Mouse (Mus musculus) heart, embryonic 12.5 days (tissue): ENCODE measurements at regions not wholly inside any gene's neighbourhood (a gene's known extent, or its start where the extent isn't known, plus 50 kb on each side); places are given as distances from the start of the nearest gene placed in this dataset.

Experiments
- ATAC-seq: fragments of 200-750 bp; cut with Nextera tagmentation; 2 replicates; pipeline ENCODE4 v1.8.0; 2017; ENCODE audit warnings: moderate TSS enrichment, moderate library complexity; ENCODE audit not compliant: insufficient number of reproducible peaks, low FRiP score
- H3K27ac ChIP-seq: fragments of 300-500 bp; sonication (generic); 2 replicates; pipeline ENCODE4 v1.5.1; 2016; ENCODE audit warnings: mild to moderate bottlenecking, moderate library complexity; ENCODE audit not compliant: poor library complexity, severe bottlenecking
- H3K27me3 ChIP-seq: fragments of 300-500 bp; sonication (generic); replicated peaks from 2 replicates; pipeline ENCODE4 v1.6.1; 2016; ENCODE audit warnings: mild to moderate bottlenecking, moderate library complexity
- H3K36me3 ChIP-seq: fragments of 300-500 bp; sonication (generic); 2 replicates; pipeline ENCODE4 v1.6.1; 2016; ENCODE audit warnings: mild to moderate bottlenecking, moderate library complexity
- H3K4me1 ChIP-seq: fragments of 300-500 bp; sonication (generic); replicated peaks from 2 replicates; pipeline ENCODE4 v1.6.1; 2016; ENCODE audit warnings: mild to moderate bottlenecking
- H3K4me2 ChIP-seq: fragments of 300-500 bp; sonication (generic); 2 replicates; pipeline ENCODE4 v1.6.1; 2016; ENCODE audit warnings: mild to moderate bottlenecking, moderate library complexity
- H3K4me3 ChIP-seq: fragments of 300-500 bp; sonication (generic); 2 replicates; pipeline ENCODE4 v1.5.1; 2016; ENCODE audit warnings: mild to moderate bottlenecking
- H3K9ac ChIP-seq: fragments of 300-500 bp; sonication (generic); 2 replicates; pipeline ENCODE4 v1.6.1; 2016; ENCODE audit warnings: mild to moderate bottlenecking, moderate library complexity
- H3K9me3 ChIP-seq: fragments of 300-500 bp; sonication (generic); replicated peaks from 2 replicates; pipeline ENCODE4 v1.6.1; 2016; ENCODE audit warnings: mild to moderate bottlenecking, moderate library complexity
- WGBS: fragments of 180-500 bp; shearing (Covaris S2); methylation state at CpG from one replicate; pipeline ENCODE4 v1.1.7; 2016; 5-methylcytosine and 5-hydroxymethylcytosine counted together

- no peak for ATAC-seq
- no peak overlapping the region for H3K27ac ChIP-seq
- no peaks in the 10 kb centered on the region for H3K27me3 ChIP-seq
- 0 out of 2 replicates have a peak, but pooled peaks cover 4% of the 10 kb centered on the region for H3K9me3 ChIP-seq
- H3K36me3 ChIP-seq = no peaks in the 10 kb centered on the region
- no peak overlapping the region for H3K4me3 ChIP-seq
- H3K4me2 ChIP-seq = no peak overlapping the region
- no peak overlapping the region for H3K9ac ChIP-seq
- no peaks in the 10 kb centered on the region for H3K4me1 ChIP-seq
Observed at GRCm38 (mm10) chr1:76336011-76336410, 789.9 kb downstream of the Slc4a3 start.

- H3K36me3 ChIP-seq = no peaks in the 10 kb centered on the region
- WGBS = 84% methylated on average over 8 of the region's 8 CpGs
- no peak for ATAC-seq
- no peaks in the 10 kb centered on the region for H3K9me3 ChIP-seq
- H3K27me3 ChIP-seq = no peaks in the 10 kb centered on the region
- no peak overlapping the region for H3K4me3 ChIP-seq
- no peak overlapping the region for H3K4me2 ChIP-seq
- no peaks in the 10 kb centered on the region for H3K4me1 ChIP-seq
- no peak overlapping the region for H3K27ac ChIP-seq
- H3K9ac ChIP-seq = no peak overlapping the region
Observed at GRCm38 (mm10) chr1:76362106-76362505, 816.0 kb downstream of the Slc4a3 start.

DNA sequence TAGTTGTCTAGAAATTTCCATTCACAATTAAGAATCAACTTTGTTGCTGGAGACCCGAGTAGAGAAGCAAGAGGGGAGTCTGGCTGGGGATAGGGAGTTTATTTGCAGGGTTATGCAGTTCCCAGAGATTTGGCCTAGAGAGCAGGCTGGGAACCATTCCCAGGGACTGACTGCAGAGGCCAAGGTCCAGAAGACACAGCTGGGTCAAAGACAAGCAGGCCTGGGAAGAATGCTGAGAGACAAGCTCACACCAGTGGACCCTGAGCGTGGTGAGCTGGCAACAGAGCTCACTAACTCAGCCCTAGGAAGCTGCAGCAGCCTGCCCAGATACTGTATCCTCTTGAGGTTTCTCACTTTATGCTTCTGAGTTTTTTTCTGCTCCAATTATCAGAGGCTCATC, 827.9 kb downstream of the Slc4a3 start:
- H3K4me3 ChIP-seq = no peak overlapping the region
- no peaks in the 10 kb centered on the region for H3K27me3 ChIP-seq
- H3K9me3 ChIP-seq = no peaks in the 10 kb centered on the region
- H3K36me3 ChIP-seq = no peaks in the 10 kb centered on the region
- no peaks in the 10 kb centered on the region for H3K4me1 ChIP-seq
- H3K4me2 ChIP-seq = no peak overlapping the region
- H3K27ac ChIP-seq = no peak overlapping the region
- no peak overlapping the region for H3K9ac ChIP-seq
- ATAC-seq = no peak
- 64% methylated on average over 2 of the region's 2 CpGs for WGBS

DNA sequence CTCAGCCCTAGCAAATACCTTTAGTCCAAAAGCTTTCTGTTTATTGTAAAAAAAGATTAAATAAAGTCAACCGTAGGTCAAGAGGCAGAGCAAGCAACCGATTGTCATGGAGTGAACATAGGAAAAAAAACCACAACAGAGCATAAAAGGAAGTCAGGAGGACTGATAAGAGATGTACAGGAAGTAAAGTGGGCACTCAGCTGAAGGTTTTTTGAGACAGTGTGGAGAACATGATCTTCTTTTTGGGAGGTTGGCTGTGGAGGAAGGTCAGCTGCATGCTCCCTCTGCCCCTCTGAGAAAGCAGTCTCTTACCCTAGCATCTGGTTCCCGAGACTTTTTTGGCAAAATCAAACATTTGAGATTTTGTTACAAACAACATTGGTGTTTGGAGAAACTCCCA, 832.1 kb downstream of the Slc4a3 start:
- Histone ChIP-seq H3K4me2 (no peak overlapping the region), H3K9me3 (no peaks in the 10 kb centered on the region), H3K4me1 (no peaks in the 10 kb centered on the region), H3K4me3 (no peak overlapping the region), H3K27ac (no peak overlapping the region), H3K9ac (no peak overlapping the region), H3K36me3 (no peaks in the 10 kb centered on the region), H3K27me3 (no peaks in the 10 kb centered on the region)
- no peak for ATAC-seq
- WGBS = 54% methylated on average over 3 of the region's 3 CpGs

DNA sequence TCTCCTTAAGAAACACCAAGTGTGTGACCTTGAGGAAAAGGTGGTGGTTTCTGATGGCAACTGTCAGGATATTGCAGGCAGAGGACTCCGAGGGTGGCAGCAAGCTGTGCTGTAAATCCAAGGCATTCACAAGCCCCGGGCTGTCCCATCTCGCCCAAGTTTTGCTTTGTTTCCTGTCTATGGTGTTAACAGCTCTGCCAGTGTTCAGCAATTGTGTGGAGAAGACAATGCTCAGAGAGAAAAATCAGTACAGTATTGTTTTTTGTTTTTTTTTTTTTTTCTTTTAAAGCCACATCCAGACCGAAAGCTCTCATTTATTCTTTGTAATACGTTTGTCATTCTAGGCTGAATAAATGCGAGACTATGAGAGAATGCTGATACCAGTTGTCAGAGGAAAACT, 846.5 kb downstream of the Slc4a3 start:
- no peak overlapping the region for H3K27ac ChIP-seq
- WGBS = 52% methylated on average over 6 of the region's 6 CpGs
- H3K9ac ChIP-seq = no peak overlapping the region
- no peak overlapping the region for H3K4me2 ChIP-seq
- H3K9me3 ChIP-seq = no peaks in the 10 kb centered on the region
- H3K4me3 ChIP-seq = no peak overlapping the region
- no peak for ATAC-seq
- H3K4me1 ChIP-seq = peaks cover 8% of the 10 kb centered on the region; the same call in 1 of the 2 replicates
- H3K27me3 ChIP-seq = no peaks in the 10 kb centered on the region
- H3K36me3 ChIP-seq = no peaks in the 10 kb centered on the region

DNA sequence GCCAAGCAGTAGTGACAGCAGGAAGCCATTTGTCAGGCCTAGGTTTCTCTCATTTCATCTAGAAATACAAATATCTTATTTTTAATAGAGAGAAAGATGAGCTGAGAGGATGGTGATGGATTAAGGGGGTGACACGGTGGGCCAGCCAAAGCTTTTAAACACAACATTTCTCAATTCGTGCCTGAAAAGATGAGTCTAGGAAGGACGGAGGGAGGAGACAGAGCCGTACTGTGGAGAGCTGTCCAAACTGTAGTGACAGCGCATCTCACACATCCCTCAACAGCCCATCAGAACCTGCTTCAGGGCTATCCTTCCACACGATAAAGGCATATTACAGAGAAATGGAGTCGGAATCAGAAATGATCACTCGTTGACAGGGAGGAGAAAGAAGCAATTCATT, 848.0 kb downstream of the Slc4a3 start:
- Histone ChIP-seq H3K4me1 (peaks cover 8% of the 10 kb centered on the region; the same call in 1 of the 2 replicates), H3K36me3 (no peaks in the 10 kb centered on the region), H3K4me2 (no peak overlapping the region), H3K9ac (no peak overlapping the region), H3K27me3 (no peaks in the 10 kb centered on the region), H3K27ac (no peak overlapping the region), H3K9me3 (no peaks in the 10 kb centered on the region), H3K4me3 (no peak overlapping the region)
- 72% methylated on average over 8 of the region's 8 CpGs for WGBS
- ATAC-seq = no peak

GRCm38 (mm10) chr1:76402854-76403253, 856.8 kb downstream of the Slc4a3 start:
- H3K27me3 ChIP-seq = no peaks in the 10 kb centered on the region
- no peaks in the 10 kb centered on the region for H3K36me3 ChIP-seq
- no peaks in the 10 kb centered on the region for H3K9me3 ChIP-seq
- no peak overlapping the region for H3K27ac ChIP-seq
- no peak overlapping the region for H3K4me3 ChIP-seq
- no peak overlapping the region for H3K4me2 ChIP-seq
- no peaks in the 10 kb centered on the region for H3K4me1 ChIP-seq
- ATAC-seq = no peak
- H3K9ac ChIP-seq = no peak overlapping the region
- 63% methylated on average over 2 of the region's 2 CpGs for WGBS

DNA sequence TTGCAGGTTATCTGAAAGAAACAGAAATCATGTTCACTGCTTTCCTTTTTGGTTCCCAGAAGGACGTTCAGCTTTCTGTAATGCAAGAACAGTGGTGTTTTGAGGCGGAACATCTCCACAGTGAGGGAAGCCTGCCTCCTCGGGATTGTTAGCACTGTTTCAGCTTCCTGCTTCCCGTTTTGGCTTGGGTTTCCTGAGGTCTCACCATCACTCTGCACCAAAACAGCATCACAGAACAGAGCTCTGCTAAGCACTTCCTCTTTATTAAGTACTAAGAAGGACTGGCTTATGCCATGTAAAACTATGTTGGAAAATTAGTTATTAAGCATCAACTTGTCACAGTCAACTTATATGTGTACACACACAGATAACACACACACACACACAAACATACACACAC, 857.9 kb downstream of the Slc4a3 start:
- 58% methylated on average over 4 of the region's 4 CpGs for WGBS
- H3K4me3 ChIP-seq = no peak overlapping the region
- H3K27me3 ChIP-seq = no peaks in the 10 kb centered on the region
- ATAC-seq = no peak
- no peak overlapping the region for H3K4me2 ChIP-seq
- no peaks in the 10 kb centered on the region for H3K36me3 ChIP-seq
- no peaks in the 10 kb centered on the region for H3K4me1 ChIP-seq
- no peaks in the 10 kb centered on the region for H3K9me3 ChIP-seq
- H3K9ac ChIP-seq = no peak overlapping the region
- H3K27ac ChIP-seq = no peak overlapping the region

DNA sequence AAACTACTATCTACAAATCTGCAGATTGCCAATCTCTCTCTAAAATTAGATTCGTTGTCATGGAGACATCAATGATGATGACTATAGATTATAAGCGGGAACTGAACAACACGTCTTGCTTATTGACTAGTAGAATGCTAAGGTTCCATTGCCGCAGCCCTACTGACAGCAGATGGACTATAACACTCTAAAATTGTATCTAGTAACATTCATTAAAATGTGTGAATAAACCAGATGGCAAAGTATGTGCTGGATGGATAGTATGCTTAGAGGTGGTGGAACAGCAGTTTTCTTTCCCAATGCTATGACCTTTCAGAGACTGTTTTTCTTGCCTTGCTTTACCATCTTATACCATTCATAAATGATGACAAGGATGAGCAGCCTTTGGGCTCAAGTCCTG, 864.7 kb downstream of the Slc4a3 start:
- no peak overlapping the region for H3K27ac ChIP-seq
- H3K9ac ChIP-seq = no peak overlapping the region
- no peak overlapping the region for H3K4me3 ChIP-seq
- ATAC-seq = no peak
- no peaks in the 10 kb centered on the region for H3K4me1 ChIP-seq
- WGBS = 83% methylated on average over 4 of the region's 4 CpGs
- H3K36me3 ChIP-seq = no peaks in the 10 kb centered on the region
- H3K27me3 ChIP-seq = no peaks in the 10 kb centered on the region
- H3K4me2 ChIP-seq = no peak overlapping the region
- no peaks in the 10 kb centered on the region for H3K9me3 ChIP-seq

DNA sequence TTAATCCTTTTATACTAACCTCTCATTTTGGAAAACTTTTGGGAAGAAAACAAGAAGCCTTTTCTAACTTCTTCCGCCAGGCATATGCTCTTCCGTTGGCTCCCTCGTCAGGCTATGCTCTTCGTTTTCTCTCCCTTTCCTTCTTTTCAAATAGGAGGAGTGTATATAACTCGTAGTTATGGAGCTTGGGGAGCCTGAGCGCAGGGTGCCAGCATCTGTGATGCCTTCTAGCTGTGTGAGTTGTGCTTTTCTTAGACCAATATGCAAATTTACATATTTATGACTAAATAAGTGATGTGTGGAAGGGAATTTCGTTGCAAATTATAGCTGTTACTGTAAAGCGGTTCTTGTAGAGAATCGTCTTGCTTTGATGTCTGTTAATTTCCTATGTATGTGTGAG, 874.5 kb downstream of the Slc4a3 start:
- no peaks in the 10 kb centered on the region for H3K36me3 ChIP-seq
- no peaks in the 10 kb centered on the region for H3K4me1 ChIP-seq
- H3K9ac ChIP-seq = no peak overlapping the region
- no peak overlapping the region for H3K27ac ChIP-seq
- H3K4me3 ChIP-seq = no peak overlapping the region
- H3K4me2 ChIP-seq = no peak overlapping the region
- no peaks in the 10 kb centered on the region for H3K9me3 ChIP-seq
- 81% methylated on average over 9 of the region's 9 CpGs for WGBS
- ATAC-seq = no peak
- H3K27me3 ChIP-seq = no peaks in the 10 kb centered on the region

DNA sequence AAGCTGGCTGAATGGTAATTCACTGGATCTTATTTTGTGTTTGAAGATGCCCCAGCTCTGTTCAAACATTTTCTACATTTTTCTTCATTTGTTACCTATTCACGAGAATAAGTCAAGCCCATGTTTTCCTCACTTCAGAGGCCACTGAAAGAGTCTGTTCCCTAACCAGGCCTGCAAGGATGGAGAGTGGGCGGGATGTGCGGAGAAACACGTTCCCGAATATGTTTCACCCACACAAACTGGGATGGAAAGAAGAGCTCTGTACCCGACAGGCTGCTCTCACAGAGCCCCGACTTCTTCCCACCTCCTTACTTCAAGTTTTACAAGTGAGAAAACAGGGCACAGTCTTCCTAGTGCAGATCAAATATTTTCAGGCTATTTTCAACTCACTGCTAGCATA, 881.4 kb downstream of the Slc4a3 start:
- Histone ChIP-seq H3K4me3 (no peak overlapping the region), H3K4me1 (no peaks in the 10 kb centered on the region), H3K9ac (no peak overlapping the region), H3K27me3 (no peaks in the 10 kb centered on the region), H3K36me3 (no peaks in the 10 kb centered on the region), H3K9me3 (no peaks in the 10 kb centered on the region), H3K4me2 (no peak overlapping the region), H3K27ac (no peak overlapping the region)
- 78% methylated on average over 7 of the region's 7 CpGs for WGBS
- no peak for ATAC-seq

DNA sequence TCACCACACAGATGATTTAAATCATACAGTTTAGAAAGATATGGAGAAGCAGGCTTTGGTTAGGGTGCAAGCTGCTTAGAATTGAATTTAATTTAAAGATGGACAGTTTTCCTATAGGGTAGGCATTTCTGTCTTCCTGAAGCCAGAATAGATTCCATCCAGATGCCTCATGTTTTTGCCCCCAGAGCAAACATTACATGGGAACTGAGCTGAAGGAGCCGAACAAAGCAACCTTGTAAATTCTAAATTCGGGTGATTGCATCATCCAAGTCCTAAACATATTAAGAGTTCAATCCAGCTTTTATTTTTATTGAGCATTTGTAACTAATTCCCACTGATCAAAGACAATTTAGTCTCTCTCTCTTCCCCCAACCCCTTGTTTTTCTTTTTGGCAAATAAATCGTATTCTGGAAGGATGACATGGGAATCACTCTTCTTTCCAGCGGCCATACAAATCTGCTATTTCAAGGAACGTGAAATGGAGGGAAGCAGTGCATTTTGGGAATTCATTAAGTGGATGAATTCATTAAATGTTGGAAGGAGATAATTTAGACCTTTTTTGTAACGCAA, 884.1 kb downstream of the Slc4a3 start:
- no peak overlapping the region for H3K4me3 ChIP-seq
- no peaks in the 10 kb centered on the region for H3K9me3 ChIP-seq
- H3K9ac ChIP-seq = no peak overlapping the region
- H3K27me3 ChIP-seq = no peaks in the 10 kb centered on the region
- H3K27ac ChIP-seq = no peak overlapping the region
- no peaks in the 10 kb centered on the region for H3K4me1 ChIP-seq
- H3K4me2 ChIP-seq = no peak overlapping the region
- ATAC-seq = no peak
- H3K36me3 ChIP-seq = no peaks in the 10 kb centered on the region
- 79% methylated on average over 6 of the region's 6 CpGs for WGBS
